Mouse (Mus musculus) cerebellum, adult 2 months (tissue): ENCODE data around the gene Fbxl17. TPM values are rescaled to one million over a fixed set of nuclear protein-coding genes. Genes with fewer than 3 reads are reported as not detected.

Source experiments
- DNase-seq, 2 experiments: peaks; one replicate each; pipeline ENCODE4 v3.0.0; 2021
- H3K27ac ChIP-seq: fragments of 200-500 bp; 2 replicates; pipeline ENCODE4 v1.5.1; 2012; ENCODE audit warnings: low read length, control low read depth, inconsistent platforms; ENCODE audit not compliant: insufficient read depth
- H3K27me3 ChIP-seq: fragments of 200-500 bp; 2 replicates; pipeline ENCODE4 v1.6.1; 2012; ENCODE audit warnings: inconsistent platforms, mild to moderate bottlenecking, low read length, moderate library complexity; ENCODE audit not compliant: control insufficient read depth, insufficient read depth
- H3K4me1 ChIP-seq: fragments of 200-500 bp; 2 replicates; pipeline ENCODE4 v1.6.1; 2011; ENCODE audit warnings: low read length; ENCODE audit not compliant: control insufficient read depth, insufficient read depth
- H3K4me3 ChIP-seq: fragments of 200-500 bp; replicated peaks from 2 replicates; pipeline ENCODE3; 2011; ENCODE audit warnings: mild to moderate bottlenecking, low read depth, low read length, control low read depth; ENCODE audit not compliant: insufficient read depth
- CTCF ChIP-seq: fragments of 200-500 bp; IDR thresholded peaks from 2 replicates; pipeline ENCODE4 v1.5.1; 2011; ENCODE audit warnings: low read depth, mild to moderate bottlenecking, control low read depth, low read length, moderate library complexity, borderline replicate concordance; ENCODE audit not compliant: insufficient read depth
- POLR2A ChIP-seq: fragments of 200-500 bp; IDR thresholded peaks from 2 replicates; pipeline ENCODE4 v1.6.1; 2011; ENCODE audit warnings: low read length, control low read depth, borderline replicate concordance; ENCODE audit not compliant: insufficient read depth
- WGBS: fragments of 180-500 bp; shearing (Covaris S2); methylation state at CpG from one replicate; pipeline ENCODE4 v1.1.7; 2018; 5-methylcytosine and 5-hydroxymethylcytosine counted together
- polyA plus RNA-seq: library from polyadenylated mRNA; depleted of rRNA; stranded (reverse); fragments of >200 nt; gene quantifications from 2 replicates; pipeline ENCODE4 v1.2.3, GENCODE M21; 2012

Fbxl17 gene
- polyA plus RNA-seq, 1 experiment, result 21.5 TPM

GRCm38 (mm10) chr17:63045297-63045696 lies 454.5 kb downstream of the Fbxl17 start:
- no peaks in the 10 kb centered on the region for H3K27me3 ChIP-seq
- no peak overlapping the region for H3K27ac ChIP-seq
- 80% methylated on average over 13 of the region's 13 CpGs for WGBS
- H3K4me3 ChIP-seq, result no peak overlapping the region
- H3K4me1 ChIP-seq, result no peaks in the 10 kb centered on the region
- TF ChIP-seq CTCF (no peak), POLR2A (no peak)
- DNase-seq, result no peak

DNA sequence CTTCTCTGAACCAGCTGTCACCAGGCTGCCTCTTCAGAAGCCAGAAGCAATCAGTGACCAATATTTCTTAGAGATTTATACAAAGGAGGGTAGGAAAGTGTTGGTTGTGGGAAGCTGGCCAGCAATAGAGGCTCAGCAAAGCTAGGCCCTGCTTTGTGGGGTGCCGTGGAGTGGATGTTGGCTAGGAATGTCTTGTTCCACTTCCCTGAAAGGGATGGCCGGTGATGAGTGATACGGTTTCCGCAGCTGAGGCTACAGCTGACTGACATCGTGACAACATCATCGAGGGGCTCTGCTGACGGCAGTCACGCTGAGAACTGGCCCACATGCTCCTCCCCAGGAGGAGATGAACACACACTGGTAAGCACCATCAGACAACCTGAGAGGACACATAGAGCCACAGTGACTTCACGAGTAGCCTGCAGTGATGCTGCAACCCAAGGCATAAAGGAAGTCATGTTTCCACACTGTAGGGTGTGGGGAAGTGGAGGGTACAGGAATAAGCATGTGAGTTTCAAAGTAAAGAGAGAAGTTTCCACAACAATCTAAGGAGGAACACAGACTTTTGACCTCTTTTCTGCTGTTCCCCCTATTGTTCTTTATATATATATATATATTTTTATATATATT lies 456.7 kb downstream of the Fbxl17 start:
- 57% methylated on average over 9 of the region's 9 CpGs for WGBS
- H3K27ac ChIP-seq, result no peak overlapping the region
- TF ChIP-seq POLR2A, result no peak
- TF ChIP-seq CTCF, result no peak
- H3K4me3 ChIP-seq, result no peak overlapping the region
- no peak for DNase-seq
- no peaks in the 10 kb centered on the region for H3K27me3 ChIP-seq
- H3K4me1 ChIP-seq, result no peaks in the 10 kb centered on the region

DNA sequence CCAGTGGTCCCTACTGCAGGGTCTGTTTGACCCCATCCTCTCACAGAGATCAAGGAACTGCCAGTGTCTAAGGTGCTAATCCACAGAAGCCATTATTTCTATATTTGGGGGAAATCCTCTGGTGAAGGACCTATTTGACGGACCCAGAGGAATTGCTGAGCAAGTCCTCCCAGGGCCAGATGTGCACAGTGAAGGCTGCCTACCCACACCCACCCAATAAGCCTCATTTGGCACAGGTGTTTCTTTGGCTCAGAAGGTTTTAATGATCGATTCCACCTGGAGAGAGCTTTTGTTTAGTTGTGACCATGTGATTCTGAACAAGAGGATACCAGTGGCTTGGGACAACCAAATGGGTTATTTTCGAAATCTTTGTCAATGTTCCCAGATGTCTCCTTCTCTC lies 462.3 kb downstream of the Fbxl17 start:
- no peak overlapping the region for H3K27ac ChIP-seq
- TF ChIP-seq POLR2A, result no peak
- no peak for TF ChIP-seq CTCF
- WGBS, result 89% methylated on average over 3 of the region's 3 CpGs
- H3K4me1 ChIP-seq, result no peaks in the 10 kb centered on the region
- H3K4me3 ChIP-seq, result no peak overlapping the region
- no peak for DNase-seq
- no peaks in the 10 kb centered on the region for H3K27me3 ChIP-seq

- H3K27ac ChIP-seq, result no peak overlapping the region
- DNase-seq, result no peak
- 84% methylated on average over 5 of the region's 5 CpGs for WGBS
These were observed 466.7 kb downstream of the Fbxl17 start for GRCm38 (mm10) chr17:63033141-63033540.

GRCm38 (mm10) chr17:63029105-63029504 lies 470.7 kb downstream of the Fbxl17 start:
- WGBS, result 18% methylated on average over 4 of the region's 4 CpGs
- TF ChIP-seq POLR2A, result no peak
- H3K4me3 ChIP-seq, result no peak overlapping the region
- no peak for DNase-seq
- H3K4me1 ChIP-seq, result no peaks in the 10 kb centered on the region
- H3K27me3 ChIP-seq, result no peaks in the 10 kb centered on the region
- no peak overlapping the region for H3K27ac ChIP-seq

More at GRCm38 (mm10) chr17:63033141-63033540, 466.7 kb downstream of the Fbxl17 start:
- Histone ChIP-seq H3K4me1 (no peaks in the 10 kb centered on the region), H3K4me3 (no peak overlapping the region), H3K27me3 (no peaks in the 10 kb centered on the region)
- TF ChIP-seq POLR2A (no peak), CTCF (no peak)

DNA sequence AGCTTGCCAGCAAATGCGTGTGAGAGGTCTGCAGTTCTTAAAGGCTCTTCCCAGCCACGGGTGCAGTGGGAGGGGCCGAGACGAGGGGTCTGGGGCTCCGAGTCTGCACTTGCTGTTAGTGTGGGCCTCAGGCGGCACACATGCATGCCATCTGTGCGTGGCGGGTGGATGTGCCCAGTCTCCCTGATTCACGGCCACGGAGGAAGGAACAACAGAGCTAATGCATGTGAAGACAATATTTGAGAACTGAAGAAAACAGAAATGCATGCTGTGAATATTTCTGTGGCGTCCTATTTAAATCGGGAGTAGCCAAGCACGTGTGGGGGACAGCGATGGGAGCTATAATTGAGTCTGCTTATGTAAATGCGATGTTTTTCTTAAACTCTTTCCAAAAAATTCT lies 474.6 kb downstream of the Fbxl17 start:
- 17% methylated on average over 15 of the region's 15 CpGs for WGBS
- Histone ChIP-seq H3K4me1 (no peaks in the 10 kb centered on the region), H3K27me3 (no peaks in the 10 kb centered on the region), H3K27ac (no peak overlapping the region), H3K4me3 (no peak overlapping the region)
- TF ChIP-seq POLR2A, result no peak
- TF ChIP-seq CTCF, result no peak
- no peak for DNase-seq

GRCm38 (mm10) chr17:63017605-63018167 lies 482.1 kb downstream of the Fbxl17 start:
- no peak for DNase-seq
- H3K27ac ChIP-seq, result no peak overlapping the region
- TF ChIP-seq CTCF (no peak), POLR2A (no peak)
- H3K4me1 ChIP-seq, result no peaks in the 10 kb centered on the region
- H3K4me3 ChIP-seq, result no peak overlapping the region
- 63% methylated on average over 3 of the region's 3 CpGs for WGBS
- no peaks in the 10 kb centered on the region for H3K27me3 ChIP-seq

- no peaks in the 10 kb centered on the region; the same call in 1 of the 2 replicates for H3K4me1 ChIP-seq
- no peak overlapping the region for H3K27ac ChIP-seq
- H3K27me3 ChIP-seq, result no peaks in the 10 kb centered on the region
- DNase-seq, result no peak
- TF ChIP-seq CTCF (no peak), POLR2A (no peak)
- WGBS, result 5% methylated on average over 3 of the region's 3 CpGs
- H3K4me3 ChIP-seq, result no peak overlapping the region
These were observed 487.3 kb downstream of the Fbxl17 start for GRCm38 (mm10) chr17:63012571-63012923.
